Mouse (Mus musculus) macrophage (primary cell): ENCODE measurements around the gene Zfp456. TPM values are rescaled to one million over a fixed set of nuclear protein-coding genes. Genes with fewer than 3 reads are reported as not detected.

Experiments used
- H3K27ac ChIP-seq: fragments of 350-480 bp; formaldehyde crosslinking; 2 replicates; pipeline ENCODE4 v1.9.0; 2021
- H3K36me3 ChIP-seq: fragments of 350-480 bp; formaldehyde crosslinking; 2 replicates; pipeline ENCODE4 v1.9.0; 2021; ENCODE audit errors: inconsistent target
- H3K4me3 ChIP-seq: fragments of 350-480 bp; formaldehyde crosslinking; 2 replicates; pipeline ENCODE4 v1.9.0; 2021; ENCODE audit errors: inconsistent target
- H3K79me2 ChIP-seq: fragments of 350-480 bp; formaldehyde crosslinking; 2 replicates; pipeline ENCODE4 v1.9.0; 2021; ENCODE audit errors: inconsistent target
- WGBS: methylation state at CpG from one replicate; pipeline ENCODE4 v1.1.7; 2026; ENCODE audit warnings: inconsistent platforms; ENCODE audit not compliant: missing documents; 5-methylcytosine and 5-hydroxymethylcytosine counted together
- polyA plus RNA-seq: library from polyadenylated mRNA; stranded (reverse); fragments of 250-400 nt; gene quantifications from 3 replicates; pipeline ENCODE4 v1.2.4, GENCODE M21; 2018; ENCODE audit warnings: inconsistent platforms

The Zfp456 gene
- polyA plus RNA-seq, 1 experiment from 2014 or later, result 3.4 TPM

- Histone ChIP-seq H3K4me3 (peak within 1 kb of the TSS; percentile 56), H3K27ac (peak within 1 kb of the TSS; percentile 42), H3K79me2 (peaks cover 11% of the 10 kb centered on the region; the same call in 1 of the 2 replicates), H3K36me3 (no peaks in the 10 kb centered on the region)
- 12% methylated on average over 17 of the region's 17 CpGs for WGBS
Observed at GRCm38 (mm10) chr13:67332019-67332724, 43.4 kb downstream of the Zfp456 start, which contains the start of gene Zfp595. Gene Zfp595 (minus strand): TSS chr13:67332570.

Other genes with a start within 250 kb of the Zfp456 start
- gene Rsl1, start 202.6 kb downstream of the Zfp456 start, polyA plus RNA-seq, result 6.0 to 10.7 TPM (median 8.7 TPM) in 3 replicates
- 4.4 to 6.6 TPM (median 5.4 TPM) in 3 replicates for gene Zfp455, start 181.3 kb downstream of the Zfp456 start, polyA plus RNA-seq
- gene Zfp458, start 97.3 kb downstream of the Zfp456 start, polyA plus RNA-seq, result 1.3 to 2.5 TPM (median 1.3 TPM) in 3 replicates
- gene Zfp457, start 69.3 kb downstream of the Zfp456 start, polyA plus RNA-seq, result not detected in 3 replicates
- gene Zfp595, start 43.2 kb downstream of the Zfp456 start, polyA plus RNA-seq, result 2.8 to 5.1 TPM (median 3.8 TPM) in 3 replicates
- not detected in 3 replicates for gene Gm28044, start 15.3 kb downstream of the Zfp456 start, polyA plus RNA-seq
- 2.7 to 4.7 TPM (median 4.4 TPM) in 3 replicates for gene Zfp953, start 15.2 kb downstream of the Zfp456 start, polyA plus RNA-seq
- gene Gm28041, start 77 bp downstream of the Zfp456 start, polyA plus RNA-seq, result 0.44 to 0.63 TPM in 2 of 3 replicates, not detected in the other
- 6.7 to 16.2 TPM (median 12.5 TPM) in 3 replicates for gene Zfp429, start 24.0 kb upstream of the Zfp456 start, polyA plus RNA-seq
- gene Zfp459, start 45.6 kb upstream of the Zfp456 start, polyA plus RNA-seq, result 0.06 to 0.61 TPM (median 0.37 TPM) in 3 replicates
- 6.3 to 10.0 TPM (median 9.7 TPM) in 3 replicates for gene Zfp874a, start 75.8 kb upstream of the Zfp456 start, polyA plus RNA-seq
- 4.9 to 9.3 TPM (median 7.7 TPM) in 3 replicates for gene Zfp874b, start 108.4 kb upstream of the Zfp456 start, polyA plus RNA-seq
- 4.4 to 10.5 TPM (median 6.7 TPM) in 3 replicates for gene Zfp58, start 124.7 kb upstream of the Zfp456 start, polyA plus RNA-seq
- not detected in 3 replicates for gene Gm26965, start 150.3 kb upstream of the Zfp456 start, polyA plus RNA-seq
- 19.6 to 25.6 TPM (median 21.4 TPM) in 3 replicates for gene Zfp87, start 150.4 kb upstream of the Zfp456 start, polyA plus RNA-seq
- 5.2 to 6.7 TPM (median 6.2 TPM) in 3 replicates for gene Zfp748, start 178.0 kb upstream of the Zfp456 start, polyA plus RNA-seq
- 9.1 to 16.7 TPM (median 9.3 TPM) in 3 replicates for gene Zfp729b, start 233.9 kb upstream of the Zfp456 start, polyA plus RNA-seq